Mouse (Mus musculus): ENCODE measurements at regions not wholly inside any gene's neighbourhood (a gene's known extent, or its start where the extent isn't known, plus 50 kb on each side); places are given as distances from the start of the nearest gene placed in this dataset.

DNA sequence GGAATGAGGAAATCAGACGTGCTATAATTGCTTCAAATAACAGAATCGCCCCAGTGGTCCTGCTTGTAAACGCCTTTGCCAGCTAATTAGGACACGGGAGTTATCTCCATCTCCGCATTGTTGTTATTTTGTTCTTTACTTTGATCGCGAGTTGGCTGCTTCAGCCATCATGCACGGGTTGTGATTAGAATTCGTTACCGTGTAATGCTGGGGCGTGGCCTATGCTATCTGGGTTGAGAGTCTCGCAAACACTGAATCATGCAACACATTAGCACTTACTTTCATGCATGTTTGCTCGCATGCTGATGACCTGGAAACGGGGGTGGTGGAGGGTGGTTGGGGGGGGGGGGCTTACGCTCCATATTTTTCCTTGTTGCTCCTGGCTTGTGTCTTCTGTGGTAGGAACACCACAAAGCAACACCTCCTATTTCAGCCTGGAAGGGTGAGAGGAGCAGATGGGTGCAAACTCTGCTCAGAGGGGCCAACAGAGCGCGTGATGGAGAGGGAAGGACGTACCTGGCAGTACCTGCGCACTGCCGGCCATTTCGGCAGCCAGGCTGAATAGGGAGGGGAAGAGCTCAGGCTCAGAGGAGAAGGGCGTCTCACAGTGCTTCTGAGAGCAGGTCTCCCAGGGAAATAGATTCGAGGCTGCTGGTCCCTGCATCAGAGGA lies 260.1 kb downstream of the Cd83 start:
- no peak overlapping the region for H3K9ac ChIP-seq (replicated peaks; ENCODE audit: low read depth, low read length)
- H3K4me1 ChIP-seq (ENCODE audit: control insufficient read depth, insufficient read depth): peaks cover 17% of the 10 kb centered on the region
- no peaks in the 10 kb centered on the region for H3K27me3 ChIP-seq (ENCODE audit: control insufficient read depth, insufficient read depth, low read length)
- H3K4me2 ChIP-seq (ENCODE audit: low read depth, low read length): no peak overlapping the region
- 89% methylated on average over 23 of the region's 23 CpGs for WGBS
- no peak for DNase-seq (ENCODE audit: low spot score)
- no peaks in the 10 kb centered on the region for H3K36me3 ChIP-seq (replicated peaks; ENCODE audit: control insufficient read depth, insufficient read depth, low read length)
- no peaks in the 10 kb centered on the region for H3K9me3 ChIP-seq (replicated peaks; ENCODE audit: control insufficient read depth, low read length)
- H3K4me3 ChIP-seq (ENCODE audit: low read depth, low read length): no peak overlapping the region
- ATAC-seq (ENCODE audit: insufficient read depth, low read depth): no peak
- H3K27ac ChIP-seq (ENCODE audit: low read depth): no peak overlapping the region
- TF ChIP-seq EP300 (IDR thresholded peaks at IDR 0.05; ENCODE audit: low read depth): no peak
- no peak for TF ChIP-seq CTCF (IDR thresholded peaks at IDR 0.05; ENCODE audit: low read depth)

DNA sequence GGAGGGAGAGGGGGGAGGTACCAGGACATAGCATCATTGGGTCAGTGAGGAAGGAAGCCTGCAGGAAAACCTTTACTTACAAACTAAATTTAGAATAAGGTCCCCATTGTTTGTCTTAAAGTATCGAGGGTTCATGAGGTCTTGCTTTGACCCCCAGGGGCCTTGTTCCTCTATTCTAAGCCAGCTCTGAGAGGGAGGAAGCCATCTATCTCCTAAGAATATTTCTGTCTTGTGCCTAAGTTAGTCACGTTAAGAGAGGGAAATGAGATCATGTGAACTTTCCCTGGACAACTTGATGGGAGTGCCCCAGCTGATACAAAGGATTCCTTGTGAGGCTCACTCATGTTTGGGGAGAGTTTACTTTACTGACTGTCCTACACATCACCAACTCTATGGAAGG lies 261.9 kb downstream of the Cd83 start:
- Histone ChIP-seq H3K9me3 (replicated peaks; ENCODE audit: control insufficient read depth, low read length) (no peaks in the 10 kb centered on the region), H3K27ac (ENCODE audit: low read depth) (peak overlapping the region; percentile 69), H3K4me3 (ENCODE audit: low read depth, low read length) (no peak overlapping the region), H3K36me3 (replicated peaks; ENCODE audit: control insufficient read depth, insufficient read depth, low read length) (no peaks in the 10 kb centered on the region), H3K4me2 (ENCODE audit: low read depth, low read length) (no peak overlapping the region), H3K4me1 (ENCODE audit: control insufficient read depth, insufficient read depth) (peaks cover 17% of the 10 kb centered on the region), H3K9ac (replicated peaks; ENCODE audit: low read depth, low read length) (no peak overlapping the region), H3K27me3 (ENCODE audit: control insufficient read depth, insufficient read depth, low read length) (no peaks in the 10 kb centered on the region)
- ATAC-seq (ENCODE audit: insufficient read depth, low read depth): peak; percentile 79
- 9% methylated on average over 2 of the region's 2 CpGs for WGBS
- peak; percentile 48; the same call in 1 of the 2 replicates for TF ChIP-seq EP300 (IDR thresholded peaks at IDR 0.05; ENCODE audit: low read depth)
- no peak for TF ChIP-seq CTCF (IDR thresholded peaks at IDR 0.05; ENCODE audit: low read depth)
- peak; percentile 70 for DNase-seq (ENCODE audit: low spot score)

- DNase-seq (ENCODE audit: low spot score): no peak
- Histone ChIP-seq H3K36me3 (replicated peaks; ENCODE audit: control insufficient read depth, insufficient read depth, low read length) (no peaks in the 10 kb centered on the region), H3K9me3 (replicated peaks; ENCODE audit: control insufficient read depth, low read length) (no peaks in the 10 kb centered on the region), H3K4me1 (ENCODE audit: control insufficient read depth, insufficient read depth) (peaks cover 39% of the 10 kb centered on the region), H3K27me3 (ENCODE audit: control insufficient read depth, insufficient read depth, low read length) (no peaks in the 10 kb centered on the region), H3K4me2 (ENCODE audit: low read depth, low read length) (no peak overlapping the region), H3K27ac (ENCODE audit: low read depth) (no peak overlapping the region), H3K4me3 (ENCODE audit: low read depth, low read length) (no peak overlapping the region), H3K9ac (replicated peaks; ENCODE audit: low read depth, low read length) (no peak overlapping the region)
- WGBS: 40% methylated on average over 7 of the region's 7 CpGs
- ATAC-seq (ENCODE audit: insufficient read depth, low read depth): no peak
- TF ChIP-seq EP300 (IDR thresholded peaks at IDR 0.05; ENCODE audit: low read depth): no peak
- TF ChIP-seq CTCF (IDR thresholded peaks at IDR 0.05; ENCODE audit: low read depth): no peak
Measured at GRCm38 (mm10) chr13:44054157-44054556, 269.6 kb downstream of the Cd83 start.

DNA sequence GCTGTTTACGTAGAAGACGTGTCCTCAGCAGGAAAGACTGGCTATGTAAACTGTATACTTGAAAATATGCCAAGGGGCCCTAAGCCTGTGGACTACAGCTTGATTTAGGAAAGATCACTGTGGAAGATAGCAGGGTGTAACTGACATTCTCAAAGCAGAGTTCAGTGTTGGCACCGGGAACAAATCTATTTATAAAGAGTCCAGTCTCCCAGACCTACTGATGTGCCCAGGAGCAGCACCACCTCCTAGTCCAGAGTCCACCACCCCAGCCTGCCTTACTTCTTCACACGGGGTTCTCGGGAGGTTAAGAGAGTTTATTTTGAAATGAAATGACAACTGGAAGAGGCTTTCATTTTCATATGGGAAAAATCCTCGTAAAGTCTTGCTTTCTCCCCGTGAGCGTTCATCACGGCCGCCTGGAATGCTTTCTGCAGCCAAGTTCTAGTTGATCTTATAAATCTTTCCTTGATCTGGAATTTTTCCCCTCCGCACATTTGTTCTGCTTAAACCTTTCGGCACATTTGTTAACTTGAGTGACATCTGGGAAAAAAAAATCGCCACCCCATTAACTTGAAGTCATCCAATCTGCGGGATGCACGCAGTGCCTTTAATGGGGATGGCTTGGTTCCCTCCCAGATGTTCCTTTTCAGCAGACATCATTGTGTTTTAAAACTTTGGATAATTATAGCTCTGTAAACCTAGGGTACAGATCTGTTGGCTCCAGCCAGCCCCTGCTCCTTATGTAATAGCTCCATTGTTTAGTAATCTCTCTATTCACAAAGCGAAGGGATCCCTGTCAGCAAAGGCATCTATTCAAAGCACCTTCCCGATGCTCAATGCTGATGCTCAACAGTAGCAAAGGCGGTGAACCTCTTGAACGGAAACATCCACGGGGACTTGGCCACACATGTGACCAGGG lies 271.3 kb downstream of the Cd83 start:
- Histone ChIP-seq H3K27ac (ENCODE audit: low read depth) (peak overlapping the region; percentile 66), H3K9ac (replicated peaks; ENCODE audit: low read depth, low read length) (no peak overlapping the region), H3K9me3 (replicated peaks; ENCODE audit: control insufficient read depth, low read length) (no peaks in the 10 kb centered on the region), H3K4me1 (ENCODE audit: control insufficient read depth, insufficient read depth) (peaks cover 51% of the 10 kb centered on the region), H3K27me3 (ENCODE audit: control insufficient read depth, insufficient read depth, low read length) (no peaks in the 10 kb centered on the region), H3K4me3 (ENCODE audit: low read depth, low read length) (no peak overlapping the region), H3K4me2 (ENCODE audit: low read depth, low read length) (peak overlapping the region; percentile 39), H3K36me3 (replicated peaks; ENCODE audit: control insufficient read depth, insufficient read depth, low read length) (no peaks in the 10 kb centered on the region)
- 32% methylated on average over 20 of the region's 20 CpGs for WGBS
- DNase-seq (ENCODE audit: low spot score) (peak; percentile 83), ATAC-seq (ENCODE audit: insufficient read depth, low read depth) (peak; percentile 61)
- no peak for TF ChIP-seq CTCF (IDR thresholded peaks at IDR 0.05; ENCODE audit: low read depth)
- no peak for TF ChIP-seq EP300 (IDR thresholded peaks at IDR 0.05; ENCODE audit: low read depth)

DNA sequence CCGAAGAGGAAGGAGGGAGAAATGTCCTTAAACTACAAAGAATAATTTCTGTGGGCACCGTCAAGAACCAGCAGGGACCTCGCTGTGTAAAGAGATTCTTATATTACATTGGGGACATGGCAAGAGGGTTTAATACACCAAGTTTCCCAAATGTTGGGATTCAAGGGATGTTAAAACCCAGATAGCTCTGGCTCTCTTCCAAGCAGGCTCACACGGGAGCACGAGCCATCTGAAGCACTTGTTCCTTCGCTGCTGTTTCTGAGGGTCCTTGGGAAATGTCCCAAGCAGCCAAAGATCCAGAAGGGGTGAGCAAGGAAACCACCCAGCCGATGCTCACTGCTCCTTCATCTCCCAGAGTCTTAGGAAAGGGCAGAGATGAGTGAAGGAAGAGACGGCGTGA lies 272.1 kb downstream of the Cd83 start:
- DNase-seq (ENCODE audit: low spot score) (no peak), ATAC-seq (ENCODE audit: insufficient read depth, low read depth) (no peak)
- H3K36me3 ChIP-seq (replicated peaks; ENCODE audit: control insufficient read depth, insufficient read depth, low read length): no peaks in the 10 kb centered on the region
- no peak overlapping the region for H3K9ac ChIP-seq (replicated peaks; ENCODE audit: low read depth, low read length)
- no peaks in the 10 kb centered on the region for H3K9me3 ChIP-seq (replicated peaks; ENCODE audit: control insufficient read depth, low read length)
- peak overlapping the region; percentile 66 for H3K27ac ChIP-seq (ENCODE audit: low read depth)
- H3K4me3 ChIP-seq (ENCODE audit: low read depth, low read length): no peak overlapping the region
- no peaks in the 10 kb centered on the region for H3K27me3 ChIP-seq (ENCODE audit: control insufficient read depth, insufficient read depth, low read length)
- H3K4me1 ChIP-seq (ENCODE audit: control insufficient read depth, insufficient read depth): peaks cover 59% of the 10 kb centered on the region
- no peak overlapping the region for H3K4me2 ChIP-seq (ENCODE audit: low read depth, low read length)
- TF ChIP-seq CTCF (IDR thresholded peaks at IDR 0.05; ENCODE audit: low read depth) (no peak), EP300 (IDR thresholded peaks at IDR 0.05; ENCODE audit: low read depth) (no peak)
- 62% methylated on average over 9 of the region's 9 CpGs for WGBS

Data from heart, postnatal 0 days (tissue).